Mouse (Mus musculus) neural tube, embryonic 12.5 days (tissue): ENCODE measurements around the gene Gjd3. TPM values are rescaled to one million over a fixed set of nuclear protein-coding genes. Genes with fewer than 3 reads are reported as not detected.

Experiments used
- polyA plus RNA-seq: library from polyadenylated mRNA; unstranded; fragments of >200 nt; fragmentation: Nextera tagmentation; extraction: Ambion mirVana; gene quantifications from 2 replicates; pipeline ENCODE4 v1.2.1, GENCODE M21; 2016

Gjd3 gene
- polyA plus RNA-seq, 1 experiment from 2014 or later, result 2.0 TPM

Other genes with a start within 250 kb of the Gjd3 start
- gene Thra, start 242.4 kb downstream of the Gjd3 start, polyA plus RNA-seq, result 56.9 and 67.0 TPM in 2 replicates
- 1.5 and 2.1 TPM in 2 replicates for gene Nr1d1, start 207.7 kb downstream of the Gjd3 start, polyA plus RNA-seq
- gene Msl1, start 187.5 kb downstream of the Gjd3 start, polyA plus RNA-seq, result 37.0 and 40.8 TPM in 2 replicates
- 65.1 and 68.5 TPM in 2 replicates for gene Casc3, start 178.1 kb downstream of the Gjd3 start, polyA plus RNA-seq
- gene Rapgefl1, start 146.2 kb downstream of the Gjd3 start, polyA plus RNA-seq, result 4.4 and 4.7 TPM in 2 replicates
- gene Wipf2, start 119.4 kb downstream of the Gjd3 start, polyA plus RNA-seq, result 4.2 and 5.4 TPM in 2 replicates
- gene Cdc6, start 75.2 kb downstream of the Gjd3 start, polyA plus RNA-seq, result 18.4 and 19.2 TPM in 2 replicates
- 51.1 and 52.5 TPM in 2 replicates for gene Rara, start 55.2 kb downstream of the Gjd3 start, polyA plus RNA-seq
- gene Top2a, start 41.2 kb upstream of the Gjd3 start, polyA plus RNA-seq, result 190 and 194 TPM in 2 replicates
- 327 and 330 TPM in 2 replicates for gene Igfbp4, start 58.2 kb upstream of the Gjd3 start, polyA plus RNA-seq
- gene Tns4, start 106.3 kb upstream of the Gjd3 start, polyA plus RNA-seq, result 0.22 and 0.41 TPM in 2 replicates
- 0.19 and 0.23 TPM in 2 replicates for gene Ccr7, start 172.1 kb upstream of the Gjd3 start, polyA plus RNA-seq
- 339 and 348 TPM in 2 replicates for gene Smarce1, start 248.0 kb upstream of the Gjd3 start, polyA plus RNA-seq